9 mouse cellular contexts compared by ENCODE assay signal in genomic region chr2:156047929-156048328, GRCm38 (mm10). TPM values are rescaled to one million over a fixed set of nuclear protein-coding genes. Genes with fewer than 3 reads are reported as not detected.
DNase-seq lines count a peak whose midpoint lies in the region; ATAC-seq and TF ChIP-seq lines count a peak whose summit lies in the region.
"Had no signal": no experiment of that assay in that cellular context is flagged by ENCODE, and none has a peak within 500 bp of the region (broad histone marks: within the 10 kb centered on the region; RNA-seq: fewer than 3 reads in every experiment).

No protein-coding gene starts in this region.

- no peak for TF ChIP-seq CTCF in kidney, postnatal 0 days (IDR thresholded peaks at IDR 0.05; ENCODE audit: low read depth)

- H3K27me3 ChIP-seq in hindbrain, embryonic 12.5 days, result peaks cover 11% of the 10 kb centered on the region
- no peaks in the 10 kb centered on the region for H3K27me3 ChIP-seq in hindbrain, embryonic 14.5 days (ENCODE audit: control insufficient read depth, insufficient read depth, low read length)
- no peaks in the 10 kb centered on the region for H3K27me3 ChIP-seq in kidney, postnatal 0 days (ENCODE audit: insufficient read depth, low read length)
- peaks cover 17% of the 10 kb centered on the region for H3K27me3 ChIP-seq in neural tube, embryonic 12.5 days (replicated peaks)

- peak overlapping the region; percentile 2; the same call in 1 of the 2 replicates for H3K4me3 ChIP-seq in hindbrain, embryonic 12.5 days
- no peak overlapping the region for H3K4me3 ChIP-seq in hindbrain, embryonic 14.5 days (replicated peaks; ENCODE audit: low read length)
- H3K4me3 ChIP-seq in kidney, postnatal 0 days (replicated peaks; ENCODE audit: low read depth, low read length), result 0 out of 2 replicates have a peak overlapping the region, but pooled peaks have one; percentile 17
- H3K4me3 ChIP-seq in neural tube, embryonic 12.5 days, result no peak overlapping the region

- no peaks in the 10 kb centered on the region for H3K36me3 ChIP-seq in hindbrain, embryonic 12.5 days
- H3K36me3 ChIP-seq in hindbrain, embryonic 14.5 days (replicated peaks; ENCODE audit: control insufficient read depth, insufficient read depth), result no peaks in the 10 kb centered on the region
- H3K36me3 ChIP-seq in kidney, postnatal 0 days (ENCODE audit: insufficient read depth, low read length), result no peaks in the 10 kb centered on the region
- no peaks in the 10 kb centered on the region for H3K36me3 ChIP-seq in neural tube, embryonic 12.5 days

- DNase-seq in hindbrain, embryonic 14.5 days (ENCODE audit: low spot score), result no peak
- peak; percentile 40 for DNase-seq in kidney, postnatal 0 days (ENCODE audit: low spot score)
- DNase-seq in urinary bladder, adult 18-20 months (ENCODE audit: low spot score in 2 of 2), result no peak
- no peak for DNase-seq in spleen, postnatal 4 days (ENCODE audit: low spot score in 2 of 2)
- no peak for DNase-seq in right cerebral cortex, adult 2 months (ENCODE audit: low spot score in 2 of 2)

- no peak for ATAC-seq in hindbrain, embryonic 12.5 days (ENCODE audit: low FRiP score)
- ATAC-seq in hindbrain, embryonic 14.5 days (ENCODE audit: low FRiP score), result no peak
- ATAC-seq in common myeloid progenitor, adult 5-6 weeks (replicated peaks; ENCODE audit: low read depth, poor library complexity, severe bottlenecking), result peak; percentile 56; the same call in 1 of the 2 replicates
- no peak for ATAC-seq in kidney, postnatal 0 days (replicated peaks; ENCODE audit: low FRiP score, low read depth)
- ATAC-seq in neural tube, embryonic 12.5 days (ENCODE audit: low FRiP score, low read depth), result no peak

- no peaks in the 10 kb centered on the region for H3K9me3 ChIP-seq in hindbrain, embryonic 12.5 days (replicated peaks)
- H3K9me3 ChIP-seq in hindbrain, embryonic 14.5 days (ENCODE audit: control insufficient read depth, low read length), result no peaks in the 10 kb centered on the region
- H3K9me3 ChIP-seq in kidney, postnatal 0 days (replicated peaks; ENCODE audit: low read length), result no peaks in the 10 kb centered on the region
- H3K9me3 ChIP-seq in neural tube, embryonic 12.5 days, result no peaks in the 10 kb centered on the region

- no peaks in the 10 kb centered on the region for H3K4me1 ChIP-seq in hindbrain, embryonic 12.5 days
- H3K4me1 ChIP-seq in hindbrain, embryonic 14.5 days (replicated peaks; ENCODE audit: control insufficient read depth, insufficient read depth, low read length), result no peaks in the 10 kb centered on the region
- H3K4me1 ChIP-seq in kidney, postnatal 0 days (replicated peaks; ENCODE audit: insufficient read depth, low read length), result 0 out of 2 replicates have a peak, but pooled peaks cover 4% of the 10 kb centered on the region
- no peaks in the 10 kb centered on the region for H3K4me1 ChIP-seq in neural tube, embryonic 12.5 days

- WGBS in hindbrain, embryonic 12.5 days, result 7% methylated on average over 19 of the region's 19 CpGs
- WGBS in hindbrain, embryonic 14.5 days, result 7% methylated on average over 19 of the region's 19 CpGs
- WGBS in kidney, postnatal 0 days, result 6% methylated on average over 19 of the region's 19 CpGs
- 7% methylated on average over 19 of the region's 19 CpGs for WGBS in neural tube, embryonic 12.5 days

- peak overlapping the region; percentile 27; the same call in 1 of the 2 replicates for H3K4me2 ChIP-seq in hindbrain, embryonic 12.5 days (replicated peaks)
- no peak overlapping the region for H3K4me2 ChIP-seq in hindbrain, embryonic 14.5 days (replicated peaks)
- peak overlapping the region; percentile 52 for H3K4me2 ChIP-seq in kidney, postnatal 0 days (ENCODE audit: low read length)
- peak overlapping the region; percentile 32 for H3K4me2 ChIP-seq in neural tube, embryonic 12.5 days (replicated peaks)

- H3K9ac ChIP-seq in hindbrain, embryonic 12.5 days, result no peak overlapping the region
- no peak overlapping the region for H3K9ac ChIP-seq in hindbrain, embryonic 14.5 days
- H3K9ac ChIP-seq in kidney, postnatal 0 days (ENCODE audit: low read depth, low read length), result no peak overlapping the region
- no peak overlapping the region for H3K9ac ChIP-seq in neural tube, embryonic 12.5 days

- no peak overlapping the region for H3K27ac ChIP-seq in hindbrain, embryonic 12.5 days
- no peak overlapping the region for H3K27ac ChIP-seq in hindbrain, embryonic 14.5 days
- no peak overlapping the region for H3K27ac ChIP-seq in kidney, postnatal 0 days
- H3K27ac ChIP-seq in neural tube, embryonic 12.5 days, result no peak overlapping the region

RNA-seq across cellular contexts. Expression of gene Fer1l4, which starts 4.8 kb away (rescaled TPM):
- polyA plus RNA-seq in hindbrain, embryonic 12.5 days (2016; fragmentation: Nextera tagmentation; extraction: Ambion mirVana), result 0.37 TPM in 1 of 2 replicates, not detected in the other
- not detected in 2 replicates for polyA plus RNA-seq in hindbrain, embryonic 14.5 days (2014; fragmentation: Nextera tagmentation; extraction: Ambion mirVana)
- not detected in 2 replicates for total RNA-seq in common myeloid progenitor, adult 5-6 weeks (2017)
- polyA plus RNA-seq in kidney, postnatal 0 days (2015; fragmentation: Nextera tagmentation; extraction: Ambion mirVana), result 0.38 and 0.51 TPM in 2 replicates
- polyA plus RNA-seq in neural tube, embryonic 12.5 days (2016; fragmentation: Nextera tagmentation; extraction: Ambion mirVana), result not detected in 2 replicates
- polyA plus RNA-seq: neural tube, embryonic 14.5 days had no signal

RNA-seq across cellular contexts. Expression of gene Spag4, which starts 17.0 kb away (rescaled TPM):
- 7.5 and 7.9 TPM in 2 replicates for polyA plus RNA-seq in hindbrain, embryonic 12.5 days (2016; fragmentation: Nextera tagmentation; extraction: Ambion mirVana)
- polyA plus RNA-seq in hindbrain, embryonic 14.5 days (2014; fragmentation: Nextera tagmentation; extraction: Ambion mirVana), result 6.3 and 7.9 TPM in 2 replicates
- 2.4 and 2.6 TPM in 2 replicates for total RNA-seq in common myeloid progenitor, adult 5-6 weeks (2017)
- polyA plus RNA-seq in kidney, postnatal 0 days (2015; fragmentation: Nextera tagmentation; extraction: Ambion mirVana), result 1.9 and 2.0 TPM in 2 replicates
- 6.6 and 7.9 TPM in 2 replicates for polyA plus RNA-seq in neural tube, embryonic 12.5 days (2016; fragmentation: Nextera tagmentation; extraction: Ambion mirVana)

RNA-seq across cellular contexts. Expression of gene Ergic3, which starts 40.1 kb away (rescaled TPM):
- polyA plus RNA-seq in hindbrain, embryonic 12.5 days (2016; fragmentation: Nextera tagmentation; extraction: Ambion mirVana), result 230 and 257 TPM in 2 replicates
- polyA plus RNA-seq in hindbrain, embryonic 14.5 days (2014; fragmentation: Nextera tagmentation; extraction: Ambion mirVana), result 459 and 462 TPM in 2 replicates
- 55.3 and 84.7 TPM in 2 replicates for total RNA-seq in common myeloid progenitor, adult 5-6 weeks (2017)
- polyA plus RNA-seq in kidney, postnatal 0 days (2015; fragmentation: Nextera tagmentation; extraction: Ambion mirVana), result 219 and 231 TPM in 2 replicates
- polyA plus RNA-seq in neural tube, embryonic 12.5 days (2016; fragmentation: Nextera tagmentation; extraction: Ambion mirVana), result 254 and 257 TPM in 2 replicates

RNA-seq across cellular contexts. Expression of gene 6430550D23Rik, which starts 40.2 kb away (rescaled TPM):
- polyA plus RNA-seq in hindbrain, embryonic 12.5 days (2016; fragmentation: Nextera tagmentation; extraction: Ambion mirVana), result 1.7 and 2.4 TPM in 2 replicates
- polyA plus RNA-seq in hindbrain, embryonic 14.5 days (2014; fragmentation: Nextera tagmentation; extraction: Ambion mirVana), result 2.6 and 2.8 TPM in 2 replicates
- 4.3 TPM in 1 of 2 replicates, not detected in the other for total RNA-seq in common myeloid progenitor, adult 5-6 weeks (2017)
- polyA plus RNA-seq in kidney, postnatal 0 days (2015; fragmentation: Nextera tagmentation; extraction: Ambion mirVana), result 0.68 and 2.5 TPM in 2 replicates
- polyA plus RNA-seq in neural tube, embryonic 12.5 days (2016; fragmentation: Nextera tagmentation; extraction: Ambion mirVana), result 1.8 and 2.0 TPM in 2 replicates

Comparison
In these comparisons a context has a peak if more than half of its experiments do, and no peak if none do; other contexts are left out.
1. H3K4me3 ChIP-seq: peak in hindbrain, embryonic 12.5 days (single experiment) and kidney, postnatal 0 days (single experiment); none in hindbrain, embryonic 14.5 days (single experiment) and neural tube, embryonic 12.5 days (single experiment).